Mouse (Mus musculus) stomach, embryonic 14.5 days (tissue): ENCODE measurements at regions not wholly inside any gene's neighbourhood (a gene's known extent, or its start where the extent isn't known, plus 50 kb on each side); places are given as distances from the start of the nearest gene placed in this dataset.

Experiments
- ATAC-seq: fragments of 200-750 bp; cut with Nextera tagmentation; 2 replicates; pipeline ENCODE4 v1.8.0; 2017; ENCODE audit warnings: low read depth, moderate TSS enrichment; ENCODE audit not compliant: insufficient number of reproducible peaks, insufficient read depth, low FRiP score
- H3K27ac ChIP-seq: fragments of 300-500 bp; sonication (generic); 2 replicates; pipeline ENCODE4 v1.5.1; 2014; ENCODE audit warnings: mild to moderate bottlenecking, low read length, moderate library complexity, mixed read lengths
- H3K27me3 ChIP-seq: fragments of 300-500 bp; sonication (generic); 2 replicates; pipeline ENCODE4 v1.6.1; 2014; ENCODE audit warnings: low read length, control low read depth, mixed read lengths; ENCODE audit not compliant: control insufficient read depth, insufficient read depth
- H3K36me3 ChIP-seq: fragments of 300-500 bp; sonication (generic); 2 replicates; pipeline ENCODE4 v1.6.1; 2014; ENCODE audit warnings: mild to moderate bottlenecking, control low read depth, low read length, moderate library complexity, mixed read lengths; ENCODE audit not compliant: control insufficient read depth, insufficient read depth
- H3K4me1 ChIP-seq: fragments of 300-500 bp; sonication (generic); 2 replicates; pipeline ENCODE4 v1.6.1; 2014; ENCODE audit warnings: low read length, control low read depth, mixed read lengths; ENCODE audit not compliant: control insufficient read depth, insufficient read depth
- H3K4me2 ChIP-seq: fragments of 300-500 bp; sonication (generic); replicated peaks from 2 replicates; pipeline ENCODE4 v1.6.1; 2014; ENCODE audit warnings: low read depth, low read length, control low read depth
- H3K4me3 ChIP-seq: fragments of 300-500 bp; sonication (generic); 2 replicates; pipeline ENCODE4 v1.5.1; 2014; ENCODE audit warnings: low read depth, low read length, control low read depth
- H3K9ac ChIP-seq: fragments of 300-500 bp; sonication (generic); replicated peaks from 2 replicates; pipeline ENCODE4 v1.6.1; 2014; ENCODE audit warnings: low read depth, mild to moderate bottlenecking, control low read depth, low read length, moderate library complexity, mixed read lengths
- H3K9me3 ChIP-seq: fragments of 300-500 bp; sonication (generic); 2 replicates; pipeline ENCODE4 v1.6.1; 2016; ENCODE audit warnings: low read depth, low read length, control low read depth; ENCODE audit not compliant: control insufficient read depth
- WGBS: fragments of 180-500 bp; shearing (Covaris S2); extraction: QIAGEN DNeasy Blood & Tissue Kit; methylation state at CpG from one replicate; pipeline ENCODE4 v1.1.7; 2014; 5-methylcytosine and 5-hydroxymethylcytosine counted together

- Histone ChIP-seq H3K36me3 (no peaks in the 10 kb centered on the region), H3K4me1 (no peaks in the 10 kb centered on the region), H3K4me2 (no peak overlapping the region), H3K27ac (no peak overlapping the region), H3K27me3 (no peaks in the 10 kb centered on the region), H3K4me3 (no peak overlapping the region), H3K9me3 (no peaks in the 10 kb centered on the region), H3K9ac (no peak overlapping the region)
- WGBS, result 74% methylated on average over 6 of the region's 6 CpGs
- ATAC-seq, result no peak
These were observed 620.1 kb upstream of the Alcam start for GRCm38 (mm10) chr16:53073856-53074568.

DNA sequence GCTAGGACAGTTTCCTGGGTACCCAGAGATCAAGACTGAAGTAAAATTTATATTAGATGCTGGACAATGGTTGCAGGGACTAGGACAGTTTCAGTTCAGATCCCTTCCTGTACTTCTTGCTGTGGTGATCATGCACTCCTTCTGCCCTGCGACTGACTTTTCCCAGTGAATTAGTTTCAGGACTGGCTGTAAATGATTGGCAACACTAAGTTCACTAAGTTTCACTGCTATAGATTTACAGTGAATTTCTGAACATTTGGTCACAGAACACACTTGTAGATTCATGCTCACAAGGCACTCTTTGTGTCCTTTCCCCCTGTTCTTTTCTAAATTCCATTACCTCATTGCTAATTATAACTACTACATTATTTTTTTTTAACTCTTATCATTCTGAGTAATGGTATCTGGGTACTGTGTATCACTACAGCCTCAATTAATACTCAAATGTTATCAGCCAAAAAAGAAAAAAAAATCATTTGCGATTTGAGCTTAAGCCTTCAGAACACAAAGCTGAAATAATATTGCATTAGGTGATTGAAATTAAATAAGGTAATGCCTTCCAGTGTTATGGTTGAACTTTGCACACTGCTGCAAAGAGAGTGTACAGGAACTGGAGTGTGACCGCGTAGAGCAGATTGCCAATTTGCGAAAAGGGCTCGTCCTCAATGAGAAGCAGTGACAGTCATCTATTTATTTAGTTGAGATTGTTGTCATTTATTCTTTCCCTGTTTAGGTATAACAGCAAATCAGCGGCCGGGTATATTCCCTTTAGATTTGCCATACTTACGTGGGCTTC, 618.2 kb upstream of the Alcam start:
- H3K27ac ChIP-seq, result no peak overlapping the region

DNA sequence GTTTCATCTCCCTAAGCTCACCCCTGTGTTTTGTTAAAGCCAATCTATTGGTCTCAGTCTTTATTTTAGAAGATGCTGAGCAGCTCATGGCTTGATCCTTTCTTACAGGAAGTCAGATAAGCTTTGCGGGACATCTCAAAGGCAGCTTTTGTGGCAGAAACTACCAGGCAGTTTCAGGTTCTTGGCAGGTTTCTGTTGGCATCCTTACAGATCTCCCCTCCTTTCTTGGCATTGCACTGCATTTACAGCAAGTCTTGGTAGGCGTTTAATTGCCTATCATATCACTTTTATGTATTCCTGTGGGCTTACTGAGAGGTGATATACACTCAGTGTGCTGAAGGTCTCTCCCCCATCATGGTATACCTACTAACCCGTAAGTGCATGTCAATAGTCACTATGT, 610.3 kb upstream of the Alcam start:
- Histone ChIP-seq H3K27ac (no peak overlapping the region), H3K36me3 (no peaks in the 10 kb centered on the region), H3K9me3 (no peaks in the 10 kb centered on the region), H3K4me2 (no peak overlapping the region), H3K4me3 (no peak overlapping the region), H3K4me1 (no peaks in the 10 kb centered on the region), H3K27me3 (no peaks in the 10 kb centered on the region), H3K9ac (no peak overlapping the region)
- 73% methylated on average over 3 of the region's 3 CpGs for WGBS
- no peak for ATAC-seq

More for the DNA sequence above, 618.2 kb upstream of the Alcam start:
- 92% methylated on average over 9 of the region's 9 CpGs for WGBS
- no peaks in the 10 kb centered on the region for H3K36me3 ChIP-seq
- H3K4me3 ChIP-seq, result no peak overlapping the region
- H3K4me1 ChIP-seq, result no peaks in the 10 kb centered on the region
- no peaks in the 10 kb centered on the region for H3K9me3 ChIP-seq
- H3K9ac ChIP-seq, result no peak overlapping the region
- no peak for ATAC-seq
- H3K4me2 ChIP-seq, result no peak overlapping the region
- no peaks in the 10 kb centered on the region for H3K27me3 ChIP-seq

DNA sequence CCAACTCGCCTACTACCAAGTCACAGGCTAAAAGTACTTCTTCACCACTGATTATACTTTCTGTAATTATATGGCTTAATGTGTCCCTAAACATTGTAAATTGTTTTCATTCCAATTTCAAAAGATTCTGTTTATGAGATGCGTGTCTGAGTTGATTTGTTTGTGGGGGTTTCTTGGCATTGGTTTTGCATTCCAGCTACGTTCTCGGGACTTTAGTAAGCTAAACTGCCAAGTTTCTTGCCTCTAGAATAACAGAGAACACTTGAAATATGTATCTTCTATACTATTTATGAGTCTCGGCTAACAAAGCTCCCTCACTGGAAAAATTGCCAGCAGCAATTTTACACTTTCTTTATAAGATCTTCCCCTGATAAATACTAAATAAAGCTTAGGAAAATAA, 609.2 kb upstream of the Alcam start:
- Histone ChIP-seq H3K36me3 (no peaks in the 10 kb centered on the region), H3K4me1 (no peaks in the 10 kb centered on the region), H3K27me3 (no peaks in the 10 kb centered on the region), H3K9ac (no peak overlapping the region), H3K9me3 (no peaks in the 10 kb centered on the region), H3K4me3 (no peak overlapping the region), H3K4me2 (no peak overlapping the region), H3K27ac (no peak overlapping the region)
- WGBS, result 48% methylated on average over 5 of the region's 5 CpGs
- no peak for ATAC-seq

DNA sequence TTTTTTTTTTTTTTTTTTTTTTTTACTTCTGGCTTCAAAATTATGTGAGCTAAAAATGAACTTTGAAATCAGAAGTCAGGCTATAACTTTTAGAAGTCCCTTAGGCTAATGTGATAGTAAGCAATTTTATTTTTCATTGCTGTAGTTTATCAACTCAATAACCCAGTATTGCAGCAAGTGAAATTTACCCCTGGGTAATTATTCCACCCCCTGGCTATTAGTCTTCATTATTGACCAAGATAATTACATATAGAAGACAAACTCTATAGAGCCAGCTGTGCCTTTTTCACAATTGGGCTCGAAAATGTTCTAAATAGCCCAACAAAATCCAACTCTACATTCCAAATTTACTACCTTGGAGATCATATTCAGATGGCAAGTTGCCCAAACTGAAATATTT, 572.2 kb upstream of the Alcam start:
- no peak overlapping the region for H3K27ac ChIP-seq
- no peaks in the 10 kb centered on the region for H3K27me3 ChIP-seq
- H3K36me3 ChIP-seq, result no peaks in the 10 kb centered on the region
- H3K9ac ChIP-seq, result no peak overlapping the region
- no peaks in the 10 kb centered on the region for H3K9me3 ChIP-seq
- 67% methylated on average over 1 of the region's 1 CpGs for WGBS
- no peak overlapping the region for H3K4me3 ChIP-seq
- no peaks in the 10 kb centered on the region for H3K4me1 ChIP-seq
- H3K4me2 ChIP-seq, result no peak overlapping the region
- ATAC-seq, result no peak

- WGBS, result 56% methylated on average over 1 of the region's 1 CpGs
- H3K4me3 ChIP-seq, result no peak overlapping the region
- no peaks in the 10 kb centered on the region for H3K9me3 ChIP-seq
- no peak overlapping the region for H3K27ac ChIP-seq
- no peak for ATAC-seq
- no peak overlapping the region for H3K4me2 ChIP-seq
- H3K27me3 ChIP-seq, result no peaks in the 10 kb centered on the region
- no peaks in the 10 kb centered on the region for H3K36me3 ChIP-seq
- no peaks in the 10 kb centered on the region for H3K4me1 ChIP-seq
- no peak overlapping the region for H3K9ac ChIP-seq
These were observed 558.0 kb upstream of the Alcam start for GRCm38 (mm10) chr16:53011847-53012246.

GRCm38 (mm10) chr16:52988852-52989397, 535.1 kb upstream of the Alcam start:
- Histone ChIP-seq H3K4me3 (no peak overlapping the region), H3K9me3 (no peaks in the 10 kb centered on the region), H3K4me2 (no peak overlapping the region), H3K4me1 (no peaks in the 10 kb centered on the region), H3K27ac (no peak overlapping the region), H3K9ac (no peak overlapping the region), H3K27me3 (no peaks in the 10 kb centered on the region), H3K36me3 (no peaks in the 10 kb centered on the region)
- ATAC-seq, result no peak
- WGBS, result 81% methylated on average over 1 of the region's 1 CpGs

DNA sequence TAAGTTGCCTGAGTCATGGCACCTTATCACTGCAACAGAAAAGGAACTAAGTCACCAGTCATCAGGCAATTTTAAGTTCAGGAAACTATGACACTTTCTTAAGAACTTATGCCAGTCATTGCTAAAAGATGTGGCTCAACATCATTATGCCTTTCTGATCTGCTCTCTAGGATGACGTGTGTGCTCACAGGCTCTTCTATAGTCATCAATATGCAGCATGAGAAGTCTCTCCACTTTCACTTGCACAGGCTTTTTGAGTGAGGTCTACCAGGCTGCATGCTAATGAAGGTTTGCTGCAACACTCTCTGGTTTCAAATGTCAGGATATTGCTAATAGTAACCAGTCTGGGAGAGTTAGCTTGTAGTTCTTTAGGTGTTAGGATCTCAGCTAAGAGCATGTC, 530.5 kb upstream of the Alcam start:
- Histone ChIP-seq H3K4me2 (no peak overlapping the region), H3K27me3 (no peaks in the 10 kb centered on the region), H3K27ac (no peak overlapping the region), H3K9ac (no peak overlapping the region), H3K4me1 (no peaks in the 10 kb centered on the region), H3K36me3 (no peaks in the 10 kb centered on the region), H3K9me3 (no peaks in the 10 kb centered on the region), H3K4me3 (no peak overlapping the region)
- ATAC-seq, result no peak
- WGBS, result 51% methylated on average over 1 of the region's 1 CpGs
